Mouse (Mus musculus) spleen, postnatal 4 days (tissue): ENCODE data around the gene Ensa.

Experiments used
- DNase-seq, 2 experiments: peaks; one replicate each; pipeline ENCODE4 v3.0.0; 2022; ENCODE audit warnings: low spot score in 2 of 2

Gene Ensa

DNA sequence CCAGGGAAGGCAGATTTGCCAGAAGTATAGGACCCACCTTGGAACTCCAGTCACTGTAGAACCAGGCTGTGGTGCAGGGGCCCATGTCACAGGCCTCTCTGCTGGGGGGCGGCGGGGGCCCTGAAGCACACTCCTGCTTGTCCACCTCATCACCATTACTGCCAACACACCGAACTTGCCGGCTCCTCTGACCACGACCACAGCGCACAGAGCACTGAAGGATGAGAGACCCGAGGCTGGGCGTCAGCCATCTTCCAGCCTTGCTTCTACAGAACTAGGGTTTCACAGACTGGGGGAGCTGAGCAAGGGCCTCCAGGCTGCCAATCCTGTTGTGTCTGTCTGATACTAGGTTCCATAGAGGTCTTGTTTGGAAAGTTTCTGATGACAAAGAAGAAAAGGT lies 54.8 kb downstream of the Ensa start:
- DNase-seq, result no peak

- DNase-seq, result no peak
Measured at GRCm38 (mm10) chr3:95680673-95681072, 55.9 kb downstream of the Ensa start.

- DNase-seq, result no peak
Measured at GRCm38 (mm10) chr3:95681365-95681764, 56.6 kb downstream of the Ensa start.
